Mouse (Mus musculus) heart, embryonic 10.5 days (tissue): ENCODE data around the gene Mrps14. TPM values are rescaled to one million over a fixed set of nuclear protein-coding genes. Genes with fewer than 3 reads are reported as not detected.

Experiments
- DNase-seq: peaks from one replicate; pipeline ENCODE4 v3.0.0-alpha.2; 2017; ENCODE audit warnings: low spot score
- H3K27ac ChIP-seq: fragments of 300-500 bp; sonication (generic); 2 replicates; pipeline ENCODE4 v1.5.1; 2016; ENCODE audit warnings: mild to moderate bottlenecking
- H3K27me3 ChIP-seq: fragments of 300-500 bp; sonication (generic); 2 replicates; pipeline ENCODE4 v1.6.1; 2016; ENCODE audit warnings: mild to moderate bottlenecking; ENCODE audit not compliant: poor library complexity, insufficient read depth, severe bottlenecking
- H3K36me3 ChIP-seq: fragments of 300-500 bp; sonication (generic); 2 replicates; pipeline ENCODE4 v1.6.1; 2016; ENCODE audit warnings: mild to moderate bottlenecking, moderate library complexity
- H3K4me1 ChIP-seq: fragments of 300-500 bp; sonication (generic); 2 replicates; pipeline ENCODE4 v1.6.1; 2016; ENCODE audit warnings: mild to moderate bottlenecking
- H3K4me3 ChIP-seq: fragments of 300-500 bp; sonication (generic); 2 replicates; pipeline ENCODE4 v1.5.1; 2016; ENCODE audit warnings: mild to moderate bottlenecking, moderate library complexity
- H3K9me3 ChIP-seq: fragments of 300-500 bp; sonication (generic); 2 replicates; pipeline ENCODE4 v1.6.1; 2016; ENCODE audit warnings: mild to moderate bottlenecking, moderate library complexity
- WGBS: fragments of 180-500 bp; shearing (Covaris S2); methylation state at CpG from one replicate; pipeline ENCODE4 v1.1.7; 2016; 5-methylcytosine and 5-hydroxymethylcytosine counted together
- polyA plus RNA-seq: library from polyadenylated mRNA; unstranded; fragments of >200 nt; fragmentation: Nextera tagmentation; extraction: Ambion mirVana; gene quantifications from 2 replicates; pipeline ENCODE4 v1.2.1, GENCODE M21; 2016

Gene Mrps14
- 195 and 204 TPM in 2 replicates for polyA plus RNA-seq

DNA sequence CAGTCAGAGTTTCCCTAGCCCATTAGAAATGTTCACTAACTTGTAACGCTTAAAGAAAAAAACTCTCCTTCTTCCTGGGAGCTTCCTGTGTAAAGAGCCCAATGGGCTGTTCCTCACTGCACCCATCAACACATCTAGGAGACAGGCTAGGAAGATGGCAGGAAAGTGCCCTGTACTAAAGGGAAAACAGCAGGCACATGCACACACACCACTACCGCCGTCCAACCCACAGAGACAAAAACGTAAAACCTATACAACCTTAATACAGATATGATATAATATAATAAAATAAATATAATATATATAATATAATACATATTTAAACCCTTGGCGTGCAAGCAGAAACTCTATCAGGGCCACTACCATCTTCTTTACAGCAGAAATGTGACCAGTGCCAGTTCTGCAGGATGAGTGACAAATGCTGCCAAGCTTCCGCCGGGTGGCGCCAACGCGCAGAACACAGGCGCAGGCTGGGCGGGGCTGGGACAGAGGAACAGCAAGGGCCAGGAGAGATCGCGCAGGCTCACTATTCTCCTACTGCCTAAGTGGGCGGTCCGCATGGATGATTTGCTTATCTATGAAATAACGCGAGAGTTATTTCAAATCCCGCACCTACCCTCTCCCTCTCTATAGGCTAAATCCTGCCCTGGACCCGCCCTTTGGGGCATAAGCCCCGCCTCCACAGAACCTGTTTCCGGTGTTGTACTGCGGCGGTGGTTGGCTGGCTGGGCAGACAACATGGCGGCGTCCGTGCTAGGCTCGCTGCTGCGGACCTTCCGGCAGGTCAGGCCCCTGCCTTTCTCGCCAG, at the start of gene Mrps14:
Mrps14 (plus strand) TSS at position 687 of the 808 bp plus-strand sequence.
- no peaks in the 10 kb centered on the region for H3K27me3 ChIP-seq
- DNase-seq, result peak; percentile 99
- H3K4me1 ChIP-seq, result no peaks in the 10 kb centered on the region
- H3K27ac ChIP-seq, result peak within 1 kb of the TSS; percentile 95
- 7% methylated on average over 31 of the region's 31 CpGs for WGBS
- H3K36me3 ChIP-seq, result peaks cover 18% of the 10 kb centered on the region
- H3K9me3 ChIP-seq, result no peaks in the 10 kb centered on the region
- H3K4me3 ChIP-seq, result peak within 1 kb of the TSS; percentile 97

DNA sequence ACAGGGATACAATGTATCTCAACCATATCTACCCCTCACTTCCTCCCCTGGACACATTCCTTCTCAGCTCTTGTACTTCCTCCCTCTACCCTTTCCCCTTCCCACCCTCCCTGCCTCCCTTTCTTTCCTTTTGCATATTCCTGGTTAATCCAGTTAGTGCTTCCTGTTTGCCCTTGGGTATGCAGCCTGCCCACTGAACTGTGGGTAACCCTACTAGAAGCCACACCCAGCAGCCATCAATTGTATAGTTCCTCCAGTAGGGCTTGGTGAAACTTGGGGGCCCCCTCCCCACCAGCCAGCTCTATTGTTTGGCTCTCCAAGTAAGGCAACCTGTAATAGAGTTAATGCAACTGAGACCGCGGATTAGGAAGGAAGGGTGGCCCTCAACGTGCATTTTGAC, 49.4 kb upstream of the Mrps14 start:
- no peak overlapping the region for H3K27ac ChIP-seq
- H3K36me3 ChIP-seq, result no peaks in the 10 kb centered on the region
- no peak for DNase-seq
- WGBS, result 65% methylated on average over 3 of the region's 3 CpGs
- H3K4me3 ChIP-seq, result no peak overlapping the region
- H3K27me3 ChIP-seq, result no peaks in the 10 kb centered on the region
- H3K9me3 ChIP-seq, result no peaks in the 10 kb centered on the region
- no peaks in the 10 kb centered on the region for H3K4me1 ChIP-seq

DNA sequence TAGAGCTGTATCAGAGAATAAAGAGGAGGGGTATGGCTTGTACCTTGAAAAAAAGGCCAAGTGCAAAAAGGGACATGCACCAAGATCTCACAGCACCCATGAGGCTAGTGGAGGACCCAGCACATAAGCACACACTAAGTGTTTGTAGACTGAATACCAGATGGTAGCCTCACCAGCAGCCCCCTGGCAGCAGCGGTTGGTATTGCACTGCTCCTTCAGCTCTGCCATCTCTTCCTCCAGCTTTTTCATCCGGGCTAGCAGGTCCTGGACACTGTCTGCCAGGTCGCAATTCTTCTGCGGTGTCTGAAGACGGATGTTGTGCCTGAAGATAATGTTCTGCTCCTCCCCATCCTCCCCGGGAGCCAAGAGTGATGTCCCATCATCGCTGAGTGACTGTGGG, 47.7 kb upstream of the Mrps14 start:
- Histone ChIP-seq H3K27me3 (no peaks in the 10 kb centered on the region), H3K36me3 (no peaks in the 10 kb centered on the region), H3K9me3 (no peaks in the 10 kb centered on the region), H3K27ac (no peak overlapping the region), H3K4me3 (no peak overlapping the region), H3K4me1 (no peaks in the 10 kb centered on the region)
- WGBS, result 75% methylated on average over 7 of the region's 7 CpGs
- no peak for DNase-seq

DNA sequence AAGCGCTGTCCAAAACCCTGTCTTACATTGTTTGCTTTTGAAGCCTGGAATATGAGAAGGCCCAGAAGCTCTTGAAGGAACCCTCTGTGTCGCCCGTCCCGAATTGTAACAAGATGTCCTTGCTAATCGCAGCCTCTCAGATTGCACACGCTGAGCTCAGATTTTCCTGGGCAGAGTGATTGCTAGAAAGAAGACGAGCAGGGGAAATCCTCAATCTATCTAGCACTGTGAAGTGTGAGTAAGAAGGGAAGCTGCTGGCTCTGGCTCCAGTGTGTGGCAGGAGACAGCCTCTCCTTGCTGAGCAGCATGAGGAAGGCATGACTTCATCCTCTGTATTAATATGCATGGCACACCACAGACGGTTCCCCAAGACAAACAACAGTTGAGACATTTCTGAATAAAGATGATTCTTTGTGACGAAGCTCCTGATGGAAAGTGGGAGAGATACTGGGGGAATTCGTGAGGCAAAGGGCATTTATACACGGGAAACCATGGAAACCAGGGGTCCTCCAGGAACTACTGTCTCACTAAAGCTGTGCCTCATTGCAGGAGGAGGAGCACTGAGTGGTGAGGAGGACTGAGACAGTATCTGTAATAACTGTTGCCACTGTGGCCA, 45.6 kb upstream of the Mrps14 start:
- Histone ChIP-seq H3K4me1 (no peaks in the 10 kb centered on the region), H3K27me3 (no peaks in the 10 kb centered on the region), H3K9me3 (no peaks in the 10 kb centered on the region), H3K27ac (no peak overlapping the region), H3K36me3 (no peaks in the 10 kb centered on the region), H3K4me3 (no peak overlapping the region)
- DNase-seq, result no peak
- WGBS, result 76% methylated on average over 11 of the region's 11 CpGs

DNA sequence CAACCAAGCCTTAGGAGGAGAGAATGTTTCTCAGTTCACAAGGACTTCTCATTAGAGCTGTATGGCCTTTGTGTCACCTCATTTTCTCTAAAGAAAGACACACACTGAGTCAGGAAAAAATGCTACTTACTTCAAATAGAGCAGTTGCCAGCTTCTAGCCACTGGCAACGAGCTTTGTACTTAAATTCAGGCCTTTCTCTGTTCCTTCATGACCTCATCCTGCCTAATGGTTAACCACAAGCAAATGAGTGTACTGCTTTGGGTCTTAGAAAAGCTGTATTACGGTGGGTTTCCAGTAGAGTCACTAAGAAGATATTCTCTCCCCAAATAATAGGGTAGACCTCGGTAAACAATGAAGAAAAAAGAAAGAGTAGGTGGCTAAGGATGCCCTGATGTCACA, 44.3 kb upstream of the Mrps14 start:
- DNase-seq, result no peak
- 69% methylated on average over 3 of the region's 3 CpGs for WGBS
- Histone ChIP-seq H3K9me3 (no peaks in the 10 kb centered on the region), H3K4me1 (no peaks in the 10 kb centered on the region), H3K36me3 (no peaks in the 10 kb centered on the region), H3K27ac (no peak overlapping the region), H3K4me3 (no peak overlapping the region), H3K27me3 (no peaks in the 10 kb centered on the region)

DNA sequence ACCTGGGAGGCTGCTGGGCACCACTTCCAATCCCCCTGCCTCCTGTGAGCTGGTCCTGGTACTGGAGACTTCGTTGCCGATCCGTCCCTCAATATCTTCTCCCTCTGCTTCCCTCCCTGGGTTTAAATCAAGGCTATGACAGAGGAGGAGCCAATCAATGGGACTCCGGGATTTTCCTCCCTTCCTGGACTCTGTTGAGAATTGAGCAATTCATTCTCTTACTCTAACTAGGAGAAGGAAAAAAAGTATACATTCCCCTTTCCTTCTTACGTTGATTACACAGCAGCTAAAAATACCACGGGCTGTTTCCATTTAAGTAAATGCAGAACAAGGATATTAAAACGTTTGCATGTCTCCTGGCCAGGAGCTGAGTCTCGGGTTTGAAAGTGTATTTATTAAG, 41.5 kb upstream of the Mrps14 start, which contains the start of gene Tnn:
Tnn (minus strand) TSS at position 101 of the 400 bp plus-strand sequence.
- H3K27me3 ChIP-seq, result no peaks in the 10 kb centered on the region
- H3K9me3 ChIP-seq, result no peaks in the 10 kb centered on the region
- DNase-seq, result no peak
- no peak within 1 kb of the TSS for H3K27ac ChIP-seq
- H3K4me3 ChIP-seq, result no peak within 1 kb of the TSS
- no peaks in the 10 kb centered on the region for H3K4me1 ChIP-seq
- H3K36me3 ChIP-seq, result no peaks in the 10 kb centered on the region
- WGBS, result 68% methylated on average over 8 of the region's 8 CpGs

DNA sequence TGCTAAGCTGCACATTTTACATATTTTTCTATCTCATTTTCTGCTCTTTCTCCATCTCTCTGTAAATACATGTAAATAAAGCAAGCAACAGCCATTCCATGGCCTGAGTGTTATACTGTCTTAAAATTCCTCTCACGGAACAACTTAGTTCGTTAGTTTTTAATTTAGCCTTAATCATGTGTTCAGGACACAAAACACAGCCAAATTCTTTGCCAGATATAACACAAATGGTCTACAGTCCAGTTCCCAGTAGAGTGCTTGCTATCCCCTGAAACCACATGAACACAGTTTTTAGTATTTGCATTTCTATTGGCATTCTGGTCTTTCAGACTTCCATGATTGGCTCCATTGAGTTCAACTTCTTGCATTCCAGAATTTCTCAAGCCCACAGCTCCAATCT, 36.8 kb upstream of the Mrps14 start:
- no peaks in the 10 kb centered on the region for H3K4me1 ChIP-seq
- no peaks in the 10 kb centered on the region for H3K27me3 ChIP-seq
- H3K4me3 ChIP-seq, result no peak overlapping the region
- 91% methylated on average over 2 of the region's 2 CpGs for WGBS
- H3K27ac ChIP-seq, result no peak overlapping the region
- no peaks in the 10 kb centered on the region for H3K36me3 ChIP-seq
- no peak for DNase-seq
- no peaks in the 10 kb centered on the region for H3K9me3 ChIP-seq

DNA sequence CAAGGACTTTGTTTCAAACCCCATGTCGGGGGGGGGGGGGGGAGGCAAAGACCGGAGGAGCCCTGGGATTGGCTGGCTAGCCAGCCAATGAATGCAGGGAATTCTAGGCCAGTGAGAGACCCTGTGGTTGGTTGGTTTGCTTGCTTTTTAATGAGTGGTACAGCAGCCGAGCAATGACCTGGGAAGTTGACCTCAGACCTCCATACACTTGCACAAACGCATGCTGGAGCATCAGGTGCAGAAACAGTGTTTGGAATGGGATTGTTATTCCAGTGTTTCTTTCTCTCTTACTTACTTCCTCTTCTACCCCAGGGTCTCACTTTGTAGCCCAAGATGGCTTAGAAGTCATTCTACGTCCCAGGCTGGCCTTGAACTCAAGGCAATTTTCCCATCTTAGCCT, 28.4 kb upstream of the Mrps14 start:
- Histone ChIP-seq H3K27ac (no peak overlapping the region), H3K9me3 (no peaks in the 10 kb centered on the region), H3K4me3 (no peak overlapping the region), H3K36me3 (no peaks in the 10 kb centered on the region), H3K27me3 (no peaks in the 10 kb centered on the region), H3K4me1 (no peaks in the 10 kb centered on the region)
- DNase-seq, result no peak
- 78% methylated on average over 4 of the region's 5 CpGs for WGBS

DNA sequence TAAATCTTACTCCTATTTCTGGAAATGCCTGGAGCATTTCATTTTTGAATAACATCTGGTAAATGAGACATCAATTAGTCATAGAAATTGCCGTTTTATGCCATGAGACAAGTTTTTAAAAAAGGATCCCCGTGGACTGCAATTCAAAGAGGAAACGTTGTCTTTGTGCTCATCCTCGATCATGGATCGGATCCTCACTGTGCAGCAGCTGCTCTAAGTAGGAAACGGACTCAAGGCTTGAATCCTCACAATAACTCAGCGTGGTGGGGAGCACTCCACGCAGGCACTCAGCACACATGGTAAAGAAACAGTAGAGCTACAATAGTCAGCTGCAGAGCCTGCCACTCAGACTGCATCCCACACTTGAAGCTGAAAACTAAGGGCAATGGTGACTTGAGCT, 18.1 kb upstream of the Mrps14 start:
- WGBS, result 83% methylated on average over 8 of the region's 8 CpGs
- H3K27me3 ChIP-seq, result no peaks in the 10 kb centered on the region

DNA sequence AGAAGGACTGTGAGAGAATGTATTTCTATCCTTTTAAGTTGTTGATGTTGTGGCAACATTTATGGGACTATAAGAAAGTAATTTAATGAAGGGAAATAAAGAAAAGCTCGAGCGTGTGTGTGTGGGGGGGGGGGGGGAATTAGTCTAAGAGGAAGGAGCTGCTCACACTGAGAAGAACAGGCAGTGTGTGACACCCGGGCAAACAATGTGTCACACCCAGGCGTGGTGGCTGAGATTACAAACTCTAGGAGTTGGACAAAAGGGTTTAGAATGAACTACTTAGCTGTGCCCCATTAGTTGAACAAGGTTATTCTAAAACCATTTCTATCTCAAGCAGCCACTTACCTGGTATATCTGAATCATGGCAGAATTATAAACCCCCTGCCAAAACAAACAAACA, 13.8 kb upstream of the Mrps14 start:
- no peaks in the 10 kb centered on the region for H3K36me3 ChIP-seq
- no peaks in the 10 kb centered on the region for H3K4me1 ChIP-seq
- no peak overlapping the region for H3K27ac ChIP-seq
- no peaks in the 10 kb centered on the region for H3K9me3 ChIP-seq
- no peak overlapping the region for H3K4me3 ChIP-seq
- no peak for DNase-seq
- H3K27me3 ChIP-seq, result no peaks in the 10 kb centered on the region
- WGBS, result 82% methylated on average over 4 of the region's 4 CpGs

More for the DNA sequence above, 18.1 kb upstream of the Mrps14 start:
- Histone ChIP-seq H3K4me3 (no peak overlapping the region), H3K36me3 (no peaks in the 10 kb centered on the region), H3K9me3 (no peaks in the 10 kb centered on the region), H3K4me1 (no peaks in the 10 kb centered on the region), H3K27ac (no peak overlapping the region)
- DNase-seq, result no peak

DNA sequence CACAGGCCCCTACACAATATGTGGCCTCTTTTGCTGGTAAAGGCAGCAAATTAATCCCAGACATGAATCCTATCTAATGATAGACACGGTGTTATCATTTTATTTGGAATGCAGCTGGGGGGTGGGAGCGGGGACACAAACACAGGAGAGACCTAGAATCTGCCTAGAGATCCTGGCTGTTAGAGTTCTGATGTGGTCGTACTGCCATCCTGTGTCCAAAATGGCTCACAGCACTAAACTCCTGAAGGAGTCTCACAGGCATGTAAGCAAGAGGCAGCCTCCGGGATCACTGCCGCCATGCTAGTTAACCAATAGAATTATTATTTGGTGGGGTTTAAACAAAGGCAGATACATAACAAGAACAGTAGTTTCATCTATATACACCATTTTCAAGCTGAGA, 10.5 kb upstream of the Mrps14 start:
- Histone ChIP-seq H3K27me3 (no peaks in the 10 kb centered on the region), H3K9me3 (no peaks in the 10 kb centered on the region), H3K36me3 (no peaks in the 10 kb centered on the region), H3K4me3 (no peak overlapping the region), H3K27ac (no peak overlapping the region), H3K4me1 (no peaks in the 10 kb centered on the region)
- 20% methylated on average over 5 of the region's 5 CpGs for WGBS
- DNase-seq, result no peak

DNA sequence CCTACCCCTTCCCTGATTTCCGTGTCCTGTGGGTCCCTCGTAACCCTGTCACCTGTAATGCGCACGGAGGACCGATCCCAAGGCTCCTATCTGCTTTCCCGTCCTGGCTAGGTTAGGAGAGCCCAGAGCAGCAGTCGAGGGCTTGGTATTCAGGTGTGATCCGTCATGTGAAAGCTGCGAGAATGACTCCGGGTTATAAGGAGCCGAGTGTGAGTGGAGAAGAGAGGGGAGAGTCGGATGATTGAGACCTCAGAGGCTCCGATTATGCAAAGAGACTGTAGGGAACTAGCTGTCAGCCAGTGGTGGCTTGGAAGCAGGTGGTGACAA, 285 bp downstream of the Mrps14 start:
- Histone ChIP-seq H3K27me3 (no peaks in the 10 kb centered on the region), H3K36me3 (peaks cover 23% of the 10 kb centered on the region), H3K9me3 (no peaks in the 10 kb centered on the region), H3K4me3 (peak overlapping the region; percentile 97), H3K4me1 (no peaks in the 10 kb centered on the region), H3K27ac (peak overlapping the region; percentile 95)
- WGBS, result under 1% methylated on average over 13 of the region's 13 CpGs
- DNase-seq, result no peak

DNA sequence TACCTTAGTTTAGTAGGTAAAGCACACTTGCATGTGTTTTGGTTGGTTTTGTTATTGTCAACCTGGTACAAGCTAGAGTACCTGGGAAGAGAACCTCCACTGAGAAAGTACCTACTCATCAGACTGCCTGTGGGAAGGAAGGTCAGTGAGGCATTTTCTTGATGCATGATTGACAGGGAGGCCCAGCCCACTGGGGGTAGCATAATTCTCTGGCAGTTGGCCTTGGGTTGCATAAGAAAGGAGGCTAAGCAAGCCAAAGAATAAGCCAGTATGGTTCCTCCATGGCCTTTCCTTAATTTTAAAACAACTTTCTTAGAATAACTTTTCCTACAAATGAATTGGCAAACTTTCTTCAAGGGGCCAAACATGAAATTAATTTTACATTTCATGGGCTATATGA, 10.5 kb downstream of the Mrps14 start:
- DNase-seq, result no peak
- H3K36me3 ChIP-seq, result peaks cover 75% of the 10 kb centered on the region

More for the DNA sequence above, 10.5 kb downstream of the Mrps14 start:
- H3K9me3 ChIP-seq, result no peaks in the 10 kb centered on the region
- no peaks in the 10 kb centered on the region for H3K4me1 ChIP-seq
- no peaks in the 10 kb centered on the region for H3K27me3 ChIP-seq
- no peak overlapping the region for H3K27ac ChIP-seq
- no peak overlapping the region for H3K4me3 ChIP-seq
